Mouse (Mus musculus) cerebellum, postnatal 36 days (tissue): ENCODE measurements around the gene Zfp292.

ENCODE experiments used
- DNase-seq, 2 experiments: peaks; one replicate each; pipeline ENCODE4 v3.0.0; 2021 to 2022; ENCODE audit warnings: mixed read lengths in 2 of 2

Gene Zfp292

DNA sequence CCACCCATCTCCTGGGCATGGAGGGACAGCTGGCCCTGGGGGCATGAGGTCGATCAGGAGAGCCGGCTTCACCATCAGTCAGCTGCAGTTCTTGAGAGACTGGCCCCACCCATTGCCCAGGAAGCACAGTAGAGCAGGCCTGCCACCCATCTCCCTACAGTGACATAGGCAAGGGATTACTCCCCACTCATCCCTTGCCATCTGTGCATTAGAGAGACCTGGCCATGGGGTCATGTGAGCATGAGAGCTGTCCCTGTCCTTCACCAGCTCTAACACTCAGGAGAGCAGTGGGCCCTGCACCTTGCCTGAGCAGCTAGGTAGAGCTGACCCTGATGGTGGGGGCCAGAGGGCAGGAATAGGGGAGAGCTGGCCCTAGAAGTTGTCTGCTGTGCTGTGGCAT is 97.1 kb downstream of the Zfp292 start:
- no peak for DNase-seq

DNA sequence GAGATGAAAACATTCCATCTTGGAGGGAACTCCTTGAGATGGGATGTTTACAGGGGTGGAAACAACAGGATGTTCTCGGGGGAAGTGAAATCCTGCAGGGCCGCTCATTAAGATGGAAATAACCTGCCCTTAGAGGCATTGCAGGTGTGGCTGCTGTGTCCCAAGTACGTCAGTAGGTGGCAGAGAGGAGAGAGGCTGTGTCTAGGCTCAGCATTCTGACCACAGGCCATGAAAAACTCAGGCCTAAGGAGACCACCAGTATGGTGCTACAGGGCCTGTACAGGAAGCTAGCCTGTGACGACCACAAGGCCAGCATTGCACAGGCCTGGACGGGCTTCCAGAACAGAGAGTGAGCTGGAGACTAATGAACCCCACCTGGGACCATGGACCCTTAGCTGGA is 97.9 kb downstream of the Zfp292 start:
- DNase-seq, result no peak

DNA sequence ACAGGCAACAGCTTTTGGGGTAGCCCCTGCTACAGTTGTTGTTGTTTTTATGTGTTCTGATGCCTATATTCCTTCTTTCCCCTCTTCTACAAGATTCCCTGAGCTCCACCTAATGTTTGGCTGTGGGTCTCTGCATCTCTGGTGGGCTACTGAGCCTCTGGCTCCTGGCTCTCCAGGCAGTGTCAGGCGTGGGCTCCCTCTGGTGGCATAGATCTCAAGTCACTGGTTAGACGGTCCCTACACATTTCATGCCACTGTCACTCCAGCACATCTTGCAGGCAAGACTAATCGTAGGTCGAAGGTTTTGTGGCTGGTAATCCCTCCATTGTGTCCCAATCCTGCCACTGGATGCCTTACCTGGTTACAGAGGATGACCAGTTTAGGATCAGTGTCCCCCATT is 100.0 kb downstream of the Zfp292 start:
- DNase-seq, result no peak

DNA sequence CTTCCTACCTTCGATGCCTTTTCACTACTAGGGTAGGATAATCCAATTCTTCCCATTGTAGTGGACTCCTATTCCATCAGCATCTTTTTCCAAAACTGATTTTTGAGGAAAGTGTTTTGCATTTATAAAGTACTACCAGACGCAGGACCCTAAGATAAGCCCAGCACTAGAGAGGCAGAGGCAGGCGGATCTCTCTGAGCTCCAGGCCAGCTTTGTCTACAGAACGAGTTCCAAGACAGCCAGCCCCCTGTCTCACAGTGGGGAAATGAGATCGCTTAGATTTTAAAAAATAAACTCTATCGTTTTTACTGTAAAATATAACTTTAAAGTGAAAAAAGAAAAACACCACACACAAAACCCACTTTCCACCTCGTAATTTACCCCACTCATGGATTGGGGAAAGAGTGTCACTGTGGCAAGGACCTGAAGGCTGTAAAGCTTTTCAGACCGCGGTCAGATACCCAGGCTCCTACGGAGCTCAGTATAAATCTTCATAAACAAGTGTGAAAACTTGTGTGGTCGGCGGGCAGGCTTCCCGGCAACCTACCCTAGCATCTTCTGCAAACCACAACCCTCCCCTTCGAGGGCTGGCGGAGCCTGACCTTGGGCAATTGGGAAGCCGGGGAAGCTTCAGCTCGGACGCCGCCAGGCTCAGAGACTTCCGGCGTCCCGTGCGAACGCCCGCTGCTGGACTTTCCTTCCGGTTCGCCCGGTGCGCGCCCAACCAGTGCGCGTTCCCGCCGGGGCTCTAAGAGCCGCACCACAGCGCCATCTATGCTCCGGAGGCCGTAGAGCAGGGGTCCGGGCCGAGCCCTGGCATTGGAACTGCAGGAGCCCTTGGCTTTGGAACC is 104.9 kb downstream of the Zfp292 start, which contains the start of gene Smim8:
Gene Smim8, minus strand, starts transcription at position 747 of the 851 bp plus-strand sequence.
- peak; percentile 92 for DNase-seq

DNA sequence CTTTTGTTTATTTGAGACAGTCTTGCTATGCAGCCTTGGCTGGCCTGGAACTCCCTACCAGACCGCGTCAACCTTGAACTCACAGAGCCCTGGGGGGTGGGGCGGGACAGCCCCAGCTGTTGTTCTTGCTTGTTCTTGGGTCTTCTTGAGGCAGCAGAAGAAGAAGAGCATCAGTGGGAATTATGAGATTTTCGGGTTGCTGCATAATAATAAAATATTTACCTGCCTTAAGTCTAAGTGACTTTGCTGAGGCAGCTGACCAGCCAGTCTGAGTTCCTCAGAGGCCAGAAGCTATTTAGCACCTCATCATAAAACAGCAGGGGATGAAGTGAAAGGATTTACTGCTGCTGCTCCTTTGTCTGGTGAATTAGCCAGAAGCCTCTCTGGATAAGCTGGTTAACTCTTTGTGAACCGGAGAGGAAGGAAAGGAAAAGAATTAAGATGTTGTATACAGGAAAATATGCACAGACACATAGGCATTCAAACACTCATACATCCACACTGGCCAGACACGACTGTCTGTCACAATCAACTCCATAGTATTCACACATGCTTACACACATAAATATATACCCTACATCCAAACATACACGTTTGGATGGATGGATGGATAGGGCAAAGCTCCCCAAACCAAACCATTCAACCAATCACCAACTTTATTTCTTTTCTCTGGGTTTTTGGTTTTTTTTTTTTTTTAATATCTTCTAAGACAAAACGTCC is 110.9 kb downstream of the Zfp292 start:
- DNase-seq, result no peak

DNA sequence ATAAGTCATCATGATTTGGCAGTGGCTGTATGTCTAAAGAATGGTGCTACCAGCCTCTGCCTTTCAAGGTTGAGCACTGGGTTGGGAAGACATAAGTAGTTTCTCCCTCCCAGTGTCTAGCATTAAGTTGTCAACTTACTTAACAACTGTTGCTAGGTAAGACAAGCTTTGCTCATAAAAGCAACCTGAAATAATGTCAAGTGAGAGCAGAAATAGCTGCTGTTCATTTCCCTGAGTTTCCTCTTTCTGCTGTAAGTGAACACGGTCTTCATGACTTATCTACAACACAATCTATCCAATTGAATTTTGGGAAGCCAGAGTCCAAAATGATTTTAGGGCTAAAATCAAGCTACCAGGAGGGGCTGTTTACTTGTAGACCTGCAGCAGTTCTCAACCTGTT is 126.6 kb downstream of the Zfp292 start, which contains the start of gene Gm136:
Gene Gm136, minus strand, starts transcription at position 101 of the 400 bp plus-strand sequence.
- no peak for DNase-seq
